Mouse (Mus musculus): ENCODE measurements around the gene Snapin. TPM values are rescaled to one million over a fixed set of nuclear protein-coding genes. Genes with fewer than 3 reads are reported as not detected.
A peak's percentile ranks its signal among the peaks of the same experiment; 100 is the strongest.

Gene Snapin
- polyA plus RNA-seq, 1 experiment from 2014 or later: 79.6 TPM

DNA sequence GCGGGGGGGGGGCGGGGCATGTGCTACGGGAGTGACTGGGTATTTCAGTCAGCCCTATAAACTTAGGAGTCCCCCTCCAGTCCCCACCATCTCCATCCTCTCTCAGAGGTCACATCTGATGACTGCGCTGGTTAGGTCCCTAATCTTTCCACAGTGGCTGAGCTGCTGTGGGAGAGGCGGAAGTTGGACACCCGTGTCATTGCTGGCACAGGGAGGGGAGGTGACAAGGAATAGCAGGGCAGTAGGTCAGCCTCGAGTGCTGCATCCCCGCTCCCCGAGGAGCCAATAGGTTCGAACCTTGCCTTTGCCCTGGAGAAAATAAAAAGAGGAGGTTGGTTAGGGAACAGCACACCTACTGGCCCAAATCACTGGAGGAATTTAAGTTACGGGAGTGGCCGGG, 40.0 kb downstream of the Snapin start:
- Histone ChIP-seq H3K27me3 (ENCODE audit: insufficient read depth, low read length) (no peaks in the 10 kb centered on the region), H3K9me3 (replicated peaks; ENCODE audit: low read length) (no peaks in the 10 kb centered on the region), H3K4me3 (replicated peaks; ENCODE audit: low read depth, low read length) (no peak overlapping the region), H3K27ac (peak overlapping the region; percentile 64), H3K4me1 (replicated peaks; ENCODE audit: insufficient read depth, low read length) (no peaks in the 10 kb centered on the region), H3K4me2 (ENCODE audit: low read length) (0 out of 2 replicates have a peak overlapping the region, but pooled peaks have one; percentile 3), H3K36me3 (ENCODE audit: insufficient read depth, low read length) (no peaks in the 10 kb centered on the region), H3K9ac (ENCODE audit: low read depth, low read length) (0 out of 2 replicates have a peak overlapping the region, but pooled peaks have one; percentile 4)
- ATAC-seq (replicated peaks; ENCODE audit: low FRiP score, low read depth): no peak
- DNase-seq (ENCODE audit: low spot score): no peak
- WGBS: 30% methylated on average over 12 of the region's 12 CpGs
- no peak for TF ChIP-seq CTCF (IDR thresholded peaks at IDR 0.05; ENCODE audit: low read depth)

DNA sequence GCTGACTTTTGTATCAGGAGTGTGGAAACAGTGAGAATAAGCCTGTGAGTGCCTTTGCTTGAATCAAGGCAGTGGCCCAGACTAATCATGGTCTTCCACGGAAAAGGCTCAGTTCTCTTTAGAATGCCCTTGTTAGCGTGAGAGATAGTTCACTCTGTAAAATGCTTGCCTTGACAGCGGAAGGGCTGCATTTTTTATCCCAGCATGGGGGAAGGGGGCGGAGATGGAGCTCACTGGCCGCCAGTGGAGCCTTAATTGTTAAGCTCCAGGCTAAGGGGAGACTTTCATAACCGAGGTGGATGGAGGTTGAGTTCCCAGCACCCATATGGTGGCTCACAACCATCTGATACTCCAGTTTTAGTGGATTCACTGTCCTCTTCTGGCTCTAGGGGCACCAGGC, 42.2 kb downstream of the Snapin start:
- Histone ChIP-seq H3K4me3 (replicated peaks; ENCODE audit: low read depth, low read length) (no peak overlapping the region), H3K27me3 (ENCODE audit: insufficient read depth, low read length) (no peaks in the 10 kb centered on the region), H3K27ac (peak overlapping the region; percentile 92), H3K9ac (ENCODE audit: low read depth, low read length) (no peak overlapping the region), H3K9me3 (replicated peaks; ENCODE audit: low read length) (no peaks in the 10 kb centered on the region), H3K36me3 (ENCODE audit: insufficient read depth, low read length) (no peaks in the 10 kb centered on the region), H3K4me1 (replicated peaks; ENCODE audit: insufficient read depth, low read length) (no peaks in the 10 kb centered on the region), H3K4me2 (ENCODE audit: low read length) (no peak overlapping the region)
- no peak for TF ChIP-seq CTCF (IDR thresholded peaks at IDR 0.05; ENCODE audit: low read depth)
- no peak for ATAC-seq (replicated peaks; ENCODE audit: low FRiP score, low read depth)
- no peak for DNase-seq (ENCODE audit: low spot score)
- WGBS: 64% methylated on average over 6 of the region's 6 CpGs

DNA sequence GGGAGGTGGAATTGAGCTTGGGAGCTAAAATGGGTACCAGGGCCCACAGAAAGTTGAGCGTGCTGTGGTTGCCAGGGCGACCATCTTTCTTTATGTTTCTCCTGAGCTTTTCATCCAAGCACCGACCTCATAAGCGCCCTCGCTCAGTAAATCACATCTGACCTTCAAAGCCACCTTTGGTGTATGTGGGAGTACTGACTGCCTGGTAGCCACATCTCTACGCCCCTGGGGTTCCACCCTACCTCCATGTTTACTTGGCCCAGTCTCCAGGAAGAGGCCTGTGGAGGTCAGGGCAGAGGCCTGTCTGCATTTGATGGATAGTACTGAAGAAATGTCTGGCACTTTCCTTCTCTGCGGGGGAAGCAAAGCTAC, 43.7 kb downstream of the Snapin start:
- no peaks in the 10 kb centered on the region for H3K4me1 ChIP-seq (replicated peaks; ENCODE audit: insufficient read depth, low read length)
- WGBS: 19% methylated on average over 7 of the region's 7 CpGs

DNA sequence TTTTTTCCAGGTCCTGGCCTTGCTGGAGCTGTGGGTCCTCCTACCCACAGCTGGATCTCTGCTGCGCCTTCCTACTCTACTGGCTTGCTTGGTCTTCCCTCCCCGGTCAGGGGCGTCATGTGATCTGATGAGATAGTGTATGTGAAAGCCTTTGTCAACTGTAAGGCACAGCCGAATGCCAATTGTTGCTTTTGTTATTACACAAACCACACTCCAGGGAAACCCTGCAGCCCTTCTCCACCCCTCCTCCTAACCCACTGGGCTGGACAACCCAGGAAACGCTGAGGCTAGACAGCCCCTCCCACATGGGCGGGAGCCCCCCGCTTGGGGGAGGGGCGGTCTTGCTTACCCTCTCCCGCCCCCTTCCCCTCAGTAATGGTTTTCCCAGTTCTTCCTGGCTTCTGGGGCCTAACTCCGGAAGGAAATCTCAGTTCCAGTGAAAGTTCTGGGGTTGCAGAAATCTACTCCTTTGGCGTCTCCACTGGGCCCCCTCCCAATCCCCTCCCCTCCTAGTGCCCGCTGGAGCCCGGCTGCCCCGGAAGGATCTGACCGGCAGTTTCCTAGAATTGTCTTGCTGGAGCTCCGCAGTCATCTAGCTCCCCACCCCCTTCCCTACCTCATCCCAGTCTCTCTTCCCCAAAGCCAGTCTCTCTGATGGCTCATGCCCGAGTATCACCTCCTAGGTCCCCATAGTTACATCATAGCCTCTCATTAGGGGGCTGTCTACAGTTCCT, 44.3 kb downstream of the Snapin start:
- Histone ChIP-seq H3K4me1 (replicated peaks; ENCODE audit: insufficient read depth, low read length) (no peaks in the 10 kb centered on the region), H3K36me3 (ENCODE audit: insufficient read depth, low read length) (no peaks in the 10 kb centered on the region), H3K4me2 (ENCODE audit: low read length) (peak overlapping the region; percentile 46), H3K9ac (ENCODE audit: low read depth, low read length) (peak overlapping the region; percentile 32; the same call in 1 of the 2 replicates), H3K27ac (peak overlapping the region; percentile 92), H3K27me3 (ENCODE audit: insufficient read depth, low read length) (no peaks in the 10 kb centered on the region), H3K4me3 (replicated peaks; ENCODE audit: low read depth, low read length) (peak overlapping the region; percentile 8; the same call in 1 of the 2 replicates), H3K9me3 (replicated peaks; ENCODE audit: low read length) (no peaks in the 10 kb centered on the region)
- WGBS: 2% methylated on average over 17 of the region's 17 CpGs
- 0 out of 2 replicates have a peak, but pooled peaks have one; percentile 28 for TF ChIP-seq CTCF (IDR thresholded peaks at IDR 0.05; ENCODE audit: low read depth)
- peak; percentile 97 for DNase-seq (ENCODE audit: low spot score)
- peak; percentile 93 for ATAC-seq (replicated peaks; ENCODE audit: low FRiP score, low read depth)

More for the DNA sequence above, 43.7 kb downstream of the Snapin start:
- Histone ChIP-seq H3K4me3 (replicated peaks; ENCODE audit: low read depth, low read length) (no peak overlapping the region), H3K27ac (peak overlapping the region; percentile 92), H3K4me2 (ENCODE audit: low read length) (peak overlapping the region; percentile 46), H3K36me3 (ENCODE audit: insufficient read depth, low read length) (no peaks in the 10 kb centered on the region), H3K9me3 (replicated peaks; ENCODE audit: low read length) (no peaks in the 10 kb centered on the region), H3K27me3 (ENCODE audit: insufficient read depth, low read length) (no peaks in the 10 kb centered on the region), H3K9ac (ENCODE audit: low read depth, low read length) (peak overlapping the region; percentile 32; the same call in 1 of the 2 replicates)
- ATAC-seq (replicated peaks; ENCODE audit: low FRiP score, low read depth) (peak; percentile 44; the same call in 1 of the 2 replicates), DNase-seq (ENCODE audit: low spot score) (peak; percentile 85)
- no peak for TF ChIP-seq CTCF (IDR thresholded peaks at IDR 0.05; ENCODE audit: low read depth)

DNA sequence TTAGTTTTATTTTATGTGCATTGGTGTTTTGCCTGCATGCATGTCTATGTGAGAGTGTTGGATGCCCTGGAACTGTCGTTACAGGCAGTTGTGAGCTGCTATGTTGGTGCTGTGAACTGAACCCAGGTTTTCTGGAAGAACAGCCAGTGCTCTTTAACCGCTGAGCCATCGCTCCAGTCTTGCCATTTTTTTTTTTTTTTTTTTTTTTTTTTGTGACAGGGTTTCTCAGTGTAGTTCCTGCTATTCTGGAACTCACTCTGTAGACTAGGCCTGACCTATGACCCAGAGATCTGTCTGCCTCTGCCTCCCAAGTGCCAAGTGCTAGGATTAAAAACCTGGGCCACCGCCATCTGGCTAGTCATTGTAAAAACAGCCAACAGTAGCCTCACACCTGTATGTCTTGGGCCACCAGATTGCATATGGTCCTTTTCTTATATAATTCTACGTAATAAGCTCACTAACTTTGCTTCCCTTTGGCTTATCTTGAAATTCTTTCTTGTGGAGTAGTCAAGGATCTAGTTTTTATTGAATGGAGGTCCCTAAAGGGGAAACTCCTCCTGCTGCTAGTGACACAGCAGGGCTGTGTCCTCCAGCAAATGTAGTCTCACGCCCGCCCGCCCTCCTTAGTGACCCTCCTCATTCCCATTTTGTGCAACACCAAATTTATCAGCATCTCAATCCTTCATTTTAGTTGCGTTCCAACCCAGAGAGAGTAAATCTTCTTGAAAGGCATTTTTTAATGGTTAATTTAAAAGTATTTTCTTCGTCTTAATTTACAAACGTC, 45.2 kb downstream of the Snapin start:
- H3K4me2 ChIP-seq (ENCODE audit: low read length): peak overlapping the region; percentile 46
- no peaks in the 10 kb centered on the region for H3K9me3 ChIP-seq (replicated peaks; ENCODE audit: low read length)
- H3K4me3 ChIP-seq (replicated peaks; ENCODE audit: low read depth, low read length): no peak overlapping the region
- peak overlapping the region; percentile 92 for H3K27ac ChIP-seq
- TF ChIP-seq CTCF (IDR thresholded peaks at IDR 0.05; ENCODE audit: low read depth): no peak
- H3K27me3 ChIP-seq (ENCODE audit: insufficient read depth, low read length): no peaks in the 10 kb centered on the region
- H3K4me1 ChIP-seq (replicated peaks; ENCODE audit: insufficient read depth, low read length): no peaks in the 10 kb centered on the region
- no peak overlapping the region for H3K9ac ChIP-seq (ENCODE audit: low read depth, low read length)
- peak; percentile 78 for DNase-seq (ENCODE audit: low spot score)
- 54% methylated on average over 11 of the region's 11 CpGs for whole genome bisulfite sequencing
- ATAC-seq (replicated peaks; ENCODE audit: low FRiP score, low read depth): no peak
- no peaks in the 10 kb centered on the region for H3K36me3 ChIP-seq (ENCODE audit: insufficient read depth, low read length)

DNA sequence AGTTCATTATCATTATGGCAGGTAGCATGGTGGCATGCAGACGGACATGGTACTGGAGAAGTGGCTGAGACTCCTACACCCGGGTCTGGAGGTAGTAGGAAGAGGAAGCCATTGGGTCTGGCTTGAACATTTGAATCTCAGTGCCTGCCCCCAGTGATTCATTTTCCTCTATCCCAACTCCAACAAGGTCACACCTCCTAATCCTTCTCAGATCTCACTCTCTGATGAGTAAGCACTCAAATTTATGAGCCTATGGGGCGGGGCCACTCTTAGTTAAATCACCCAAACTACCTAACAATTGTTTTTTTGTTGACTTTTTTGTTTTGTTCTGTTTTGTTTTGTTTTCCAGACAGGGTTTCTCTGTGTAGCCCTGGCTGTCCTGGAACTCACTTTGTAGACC, 46.9 kb downstream of the Snapin start:
- H3K4me1 ChIP-seq (replicated peaks; ENCODE audit: insufficient read depth, low read length): no peaks in the 10 kb centered on the region
- H3K4me3 ChIP-seq (replicated peaks; ENCODE audit: low read depth, low read length): no peak overlapping the region
- TF ChIP-seq CTCF (IDR thresholded peaks at IDR 0.05; ENCODE audit: low read depth): no peak
- H3K9me3 ChIP-seq (replicated peaks; ENCODE audit: low read length): no peaks in the 10 kb centered on the region
- H3K27me3 ChIP-seq (ENCODE audit: insufficient read depth, low read length): no peaks in the 10 kb centered on the region
- H3K36me3 ChIP-seq (ENCODE audit: insufficient read depth, low read length): no peaks in the 10 kb centered on the region
- DNase-seq (ENCODE audit: low spot score) (no peak), ATAC-seq (replicated peaks; ENCODE audit: low FRiP score, low read depth) (no peak)
- H3K27ac ChIP-seq: no peak overlapping the region
- WGBS: 86% methylated on average over 3 of the region's 3 CpGs
- no peak overlapping the region for H3K4me2 ChIP-seq (ENCODE audit: low read length)
- H3K9ac ChIP-seq (ENCODE audit: low read depth, low read length): no peak overlapping the region
